Mouse (Mus musculus): Measurements from ENCODE around the gene Gm10697.
"Not testable (repeated sequence)": the region's sequence is repeated elsewhere in the genome, so short reads cannot be mapped to it uniquely, and the experiment has no call there.

- not testable (repeated sequence) for TF ChIP-seq ZNF384 (IDR thresholded peaks at IDR 0.05; ENCODE audit: low read depth, low read length); POLR2A (IDR thresholded peaks at IDR 0.05; ENCODE audit: low read depth, low read length); E2F4 (IDR thresholded peaks at IDR 0.05; ENCODE audit: insufficient replicate concordance, low read depth, low read length); CTCF (conservative IDR thresholded peaks at IDR 0.05 in 1 of 2, IDR thresholded peaks at IDR 0.05 in 1 of 2; ENCODE audit: low read depth in 2 of 2, low read length in 2 of 2)
Measured at GRCm38 (mm10) chr3:94034400-94034799, 38.0 kb downstream of the Gm10697 start.

All from CH12.LX (cell line).